Mouse (Mus musculus): ENCODE data around the gene Tubb4b.

Tubb4b gene

GRCm38 (mm10) chr2:25179566-25180217 lies 44.8 kb downstream of the Tubb4b start:
- H3K36me3 ChIP-seq (ENCODE audit: control insufficient read depth, insufficient read depth, low read length, poor library complexity, severe bottlenecking), result no peaks in the 10 kb centered on the region; the same call in 1 of the 2 replicates
- DNase-seq (ENCODE audit: low read depth, low spot score), result no peak
- H3K27me3 ChIP-seq (ENCODE audit: control insufficient read depth, insufficient read depth, low read length, poor library complexity, severe bottlenecking), result no peaks in the 10 kb centered on the region

GRCm38 (mm10) chr2:25178285-25178972 lies 46.1 kb downstream of the Tubb4b start:
- no peaks in the 10 kb centered on the region for H3K27me3 ChIP-seq (ENCODE audit: control insufficient read depth, insufficient read depth, low read length, poor library complexity, severe bottlenecking)
- no peak for DNase-seq (ENCODE audit: low read depth, low spot score)
- no peaks in the 10 kb centered on the region; the same call in 1 of the 2 replicates for H3K36me3 ChIP-seq (ENCODE audit: control insufficient read depth, insufficient read depth, low read length, poor library complexity, severe bottlenecking)

GRCm38 (mm10) chr2:25177685-25178084 lies 46.8 kb downstream of the Tubb4b start:
- Histone ChIP-seq H3K27me3 (ENCODE audit: control insufficient read depth, insufficient read depth, low read length, poor library complexity, severe bottlenecking) (no peaks in the 10 kb centered on the region), H3K36me3 (ENCODE audit: control insufficient read depth, insufficient read depth, low read length, poor library complexity, severe bottlenecking) (no peaks in the 10 kb centered on the region; the same call in 1 of the 2 replicates)
- no peak for DNase-seq (ENCODE audit: low read depth, low spot score)

- no peak for DNase-seq (ENCODE audit: low read depth, low spot score)
- H3K36me3 ChIP-seq (ENCODE audit: control insufficient read depth, insufficient read depth, low read length, poor library complexity, severe bottlenecking), result no peaks in the 10 kb centered on the region; the same call in 1 of the 2 replicates
- H3K27me3 ChIP-seq (ENCODE audit: control insufficient read depth, insufficient read depth, low read length, poor library complexity, severe bottlenecking), result no peaks in the 10 kb centered on the region
These were observed 47.4 kb downstream of the Tubb4b start for GRCm38 (mm10) chr2:25177076-25177475.

- DNase-seq (ENCODE audit: low read depth, low spot score), result no peak
- Histone ChIP-seq H3K36me3 (ENCODE audit: control insufficient read depth, insufficient read depth, low read length, poor library complexity, severe bottlenecking) (no peaks in the 10 kb centered on the region; the same call in 1 of the 2 replicates), H3K27me3 (ENCODE audit: control insufficient read depth, insufficient read depth, low read length, poor library complexity, severe bottlenecking) (no peaks in the 10 kb centered on the region)
These were observed 47.9 kb downstream of the Tubb4b start for GRCm38 (mm10) chr2:25176573-25176972.

GRCm38 (mm10) chr2:25175690-25176078 lies 48.8 kb downstream of the Tubb4b start:
- no peak for DNase-seq (ENCODE audit: low read depth, low spot score)
- no peaks in the 10 kb centered on the region; the same call in 1 of the 2 replicates for H3K36me3 ChIP-seq (ENCODE audit: control insufficient read depth, insufficient read depth, low read length, poor library complexity, severe bottlenecking)
- H3K27me3 ChIP-seq (ENCODE audit: control insufficient read depth, insufficient read depth, low read length, poor library complexity, severe bottlenecking), result no peaks in the 10 kb centered on the region

GRCm38 (mm10) chr2:25174866-25175689 lies 49.4 kb downstream of the Tubb4b start:
- H3K36me3 ChIP-seq (ENCODE audit: control insufficient read depth, insufficient read depth, low read length, poor library complexity, severe bottlenecking), result no peaks in the 10 kb centered on the region; the same call in 1 of the 2 replicates
- no peak for DNase-seq (ENCODE audit: low read depth, low spot score)

GRCm38 (mm10) chr2:25173821-25174220 lies 50.7 kb downstream of the Tubb4b start:
- no peak for DNase-seq (ENCODE audit: low read depth, low spot score)
- H3K27me3 ChIP-seq (ENCODE audit: control insufficient read depth, insufficient read depth, low read length, poor library complexity, severe bottlenecking), result no peaks in the 10 kb centered on the region
- no peaks in the 10 kb centered on the region for H3K36me3 ChIP-seq (ENCODE audit: control insufficient read depth, insufficient read depth, low read length, poor library complexity, severe bottlenecking)

More at GRCm38 (mm10) chr2:25174866-25175689, 49.4 kb downstream of the Tubb4b start:
- H3K27me3 ChIP-seq (ENCODE audit: control insufficient read depth, insufficient read depth, low read length, poor library complexity, severe bottlenecking), result no peaks in the 10 kb centered on the region

- no peaks in the 10 kb centered on the region for H3K27me3 ChIP-seq (ENCODE audit: control insufficient read depth, insufficient read depth, low read length, poor library complexity, severe bottlenecking)
- H3K36me3 ChIP-seq (ENCODE audit: control insufficient read depth, insufficient read depth, low read length, poor library complexity, severe bottlenecking), result no peaks in the 10 kb centered on the region
- DNase-seq (ENCODE audit: low read depth, low spot score), result no peak
These were observed 51.9 kb downstream of the Tubb4b start for GRCm38 (mm10) chr2:25172629-25173028.

Data from splenic B cell, adult 2 months (primary cell).